In genomic region chr10:121986997-121987396, GRCm38 (mm10) we compare ENCODE assay signal across 25 mouse cellular contexts.
"Had no signal": no experiment of that assay in that cellular context is flagged by ENCODE, and none has a peak within 500 bp of the region (broad histone marks: within the 10 kb centered on the region; RNA-seq: fewer than 3 reads in every experiment).

No protein-coding gene starts in this region.

- DNase-seq: forebrain, postnatal 0 days; gastrocnemius, postnatal 10 days; gastrocnemius, postnatal 25 days; heart, adult 18-20 months; heart, postnatal 10 days; heart, postnatal 4 days; kidney, adult 11 months; kidney, adult 2 months; kidney, adult 9 months; kidney, postnatal 14 days; kidney, postnatal 36 days; layer of hippocampus, adult 9-11 months; layer of hippocampus, postnatal 36 days; left cerebral cortex, postnatal 4 days had no signal

- H3K27me3 ChIP-seq: heart, embryonic 12.5 days; hindbrain, embryonic 12.5 days; kidney, embryonic 15.5 days; limb, embryonic 13.5 days; limb, embryonic 15.5 days had no signal

- ATAC-seq: forebrain, postnatal 0 days; hindbrain, postnatal 0 days; intestine, embryonic 16.5 days had no signal

- H3K4me3 ChIP-seq: heart, embryonic 10.5 days; heart, embryonic 12.5 days; hindbrain, embryonic 10.5 days; hindbrain, embryonic 12.5 days; kidney, embryonic 15.5 days; limb, embryonic 13.5 days; limb, embryonic 15.5 days had no signal

- H3K36me3 ChIP-seq: heart, embryonic 10.5 days; heart, embryonic 12.5 days; hindbrain, embryonic 12.5 days; kidney, embryonic 15.5 days; limb, embryonic 13.5 days; limb, embryonic 15.5 days had no signal

- H3K4me2 ChIP-seq: heart, embryonic 12.5 days; hindbrain, embryonic 12.5 days; hindbrain, embryonic 14.5 days; kidney, embryonic 15.5 days; limb, embryonic 13.5 days; limb, embryonic 15.5 days had no signal

- H3K9me3 ChIP-seq: heart, embryonic 10.5 days; heart, embryonic 12.5 days; hindbrain, embryonic 10.5 days; hindbrain, embryonic 12.5 days; kidney, embryonic 15.5 days; limb, embryonic 13.5 days; limb, embryonic 15.5 days had no signal

- H3K27ac ChIP-seq: heart, embryonic 10.5 days; hindbrain, embryonic 10.5 days; hindbrain, embryonic 12.5 days; hindbrain, embryonic 14.5 days; hindbrain, postnatal 0 days; kidney, embryonic 15.5 days; kidney, postnatal 0 days; limb, embryonic 13.5 days; limb, embryonic 15.5 days had no signal

- H3K9ac ChIP-seq: forebrain, postnatal 0 days; heart, embryonic 12.5 days; hindbrain, embryonic 12.5 days; hindbrain, embryonic 14.5 days; kidney, embryonic 15.5 days; limb, embryonic 13.5 days; limb, embryonic 15.5 days had no signal
